Mouse (Mus musculus): Measurements from ENCODE around the gene Ybx1.

Ybx1 gene

DNA sequence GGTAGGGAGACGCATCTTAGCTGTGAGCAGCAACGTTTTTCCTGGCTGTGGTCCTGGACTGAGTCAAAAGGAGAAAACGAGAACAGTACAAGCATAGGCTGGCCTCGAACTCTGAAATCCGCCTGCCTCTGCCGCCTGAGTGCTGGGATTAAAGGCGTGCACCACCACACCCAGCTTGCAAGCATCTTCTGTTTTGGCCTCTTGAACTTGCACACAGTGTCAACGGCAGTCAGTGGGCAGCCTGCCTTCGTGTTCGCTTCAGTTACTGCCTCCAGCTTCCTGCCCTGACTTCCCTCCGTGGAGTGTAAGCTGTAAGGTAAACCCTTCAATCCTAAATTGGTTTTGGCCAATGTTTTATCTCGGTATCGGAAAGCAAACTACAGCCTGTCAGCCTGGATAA, 27.8 kb downstream of the Ybx1 start:
- DNase-seq (ENCODE audit: low spot score) = no peak

DNA sequence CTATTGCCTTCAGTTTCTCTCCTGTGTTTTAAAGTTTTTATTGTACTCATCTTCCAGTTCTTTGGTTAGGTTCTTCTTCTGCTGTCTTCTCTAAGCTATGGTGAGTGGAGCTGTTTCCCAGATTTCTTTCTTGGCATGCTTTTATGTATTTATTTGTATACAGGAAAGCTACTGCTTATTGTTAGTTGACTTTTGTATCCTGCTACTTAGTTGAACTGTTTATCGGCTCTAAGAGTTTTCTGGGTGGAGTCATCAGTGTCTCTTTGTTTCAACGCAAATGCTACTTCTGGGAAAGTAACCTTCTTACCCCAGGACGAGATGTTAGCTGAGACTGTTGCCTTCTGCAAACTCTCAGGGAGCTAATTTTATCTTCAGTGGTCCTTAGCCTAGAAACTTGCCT, 30.9 kb downstream of the Ybx1 start:
- DNase-seq (ENCODE audit: low spot score) = no peak

DNA sequence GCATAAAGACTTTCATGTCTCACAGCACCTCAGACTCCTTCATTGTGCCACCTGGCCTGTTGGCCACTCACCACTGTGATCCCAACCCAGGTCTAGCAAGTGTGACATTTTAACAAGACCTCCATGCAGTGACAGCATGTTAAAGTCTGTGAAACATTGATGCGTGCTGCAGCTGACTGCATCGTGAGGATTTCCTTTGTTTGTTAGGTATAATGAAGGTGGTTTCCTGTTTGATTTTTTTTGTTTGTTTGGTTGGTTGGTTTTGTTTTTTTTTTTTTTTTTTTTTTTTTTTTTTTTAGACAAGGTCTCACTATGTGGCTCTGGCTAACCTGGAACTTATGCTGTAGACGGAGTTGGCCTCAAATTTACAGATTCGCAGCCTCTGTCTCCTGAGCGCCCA, 31.9 kb downstream of the Ybx1 start:
- no peak for DNase-seq (ENCODE audit: low spot score)

DNA sequence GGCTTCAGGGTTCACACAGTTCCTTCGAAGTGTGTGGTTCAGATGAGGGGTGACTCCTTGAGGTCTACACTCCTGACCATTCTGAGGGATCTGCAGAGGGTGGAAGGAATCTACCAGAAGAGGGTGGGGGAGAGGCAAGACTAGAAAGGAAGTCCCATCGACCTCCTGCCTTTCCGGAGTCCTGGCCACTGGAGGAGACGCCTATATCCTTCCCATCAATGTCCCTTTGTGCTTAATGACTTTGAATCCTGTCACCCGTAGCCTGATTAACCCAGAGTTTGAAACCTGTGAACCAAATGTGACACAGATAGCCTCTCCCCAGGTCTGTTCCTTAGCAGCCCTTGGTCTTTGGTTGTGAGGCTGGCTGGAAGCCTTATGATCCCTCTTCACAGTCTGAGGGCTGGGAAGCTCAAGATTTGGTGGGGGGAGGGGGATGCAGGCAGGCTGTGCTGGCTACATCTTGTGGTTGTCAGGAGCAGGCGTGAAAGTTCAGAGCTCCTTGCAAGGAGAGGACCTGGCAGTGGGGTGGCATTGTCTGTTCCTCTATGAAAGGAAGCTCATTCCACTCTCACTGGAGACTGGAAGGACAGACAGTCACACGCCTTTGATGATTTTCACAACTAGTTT, 33.2 kb downstream of the Ybx1 start:
- no peak for DNase-seq (ENCODE audit: low spot score)

DNA sequence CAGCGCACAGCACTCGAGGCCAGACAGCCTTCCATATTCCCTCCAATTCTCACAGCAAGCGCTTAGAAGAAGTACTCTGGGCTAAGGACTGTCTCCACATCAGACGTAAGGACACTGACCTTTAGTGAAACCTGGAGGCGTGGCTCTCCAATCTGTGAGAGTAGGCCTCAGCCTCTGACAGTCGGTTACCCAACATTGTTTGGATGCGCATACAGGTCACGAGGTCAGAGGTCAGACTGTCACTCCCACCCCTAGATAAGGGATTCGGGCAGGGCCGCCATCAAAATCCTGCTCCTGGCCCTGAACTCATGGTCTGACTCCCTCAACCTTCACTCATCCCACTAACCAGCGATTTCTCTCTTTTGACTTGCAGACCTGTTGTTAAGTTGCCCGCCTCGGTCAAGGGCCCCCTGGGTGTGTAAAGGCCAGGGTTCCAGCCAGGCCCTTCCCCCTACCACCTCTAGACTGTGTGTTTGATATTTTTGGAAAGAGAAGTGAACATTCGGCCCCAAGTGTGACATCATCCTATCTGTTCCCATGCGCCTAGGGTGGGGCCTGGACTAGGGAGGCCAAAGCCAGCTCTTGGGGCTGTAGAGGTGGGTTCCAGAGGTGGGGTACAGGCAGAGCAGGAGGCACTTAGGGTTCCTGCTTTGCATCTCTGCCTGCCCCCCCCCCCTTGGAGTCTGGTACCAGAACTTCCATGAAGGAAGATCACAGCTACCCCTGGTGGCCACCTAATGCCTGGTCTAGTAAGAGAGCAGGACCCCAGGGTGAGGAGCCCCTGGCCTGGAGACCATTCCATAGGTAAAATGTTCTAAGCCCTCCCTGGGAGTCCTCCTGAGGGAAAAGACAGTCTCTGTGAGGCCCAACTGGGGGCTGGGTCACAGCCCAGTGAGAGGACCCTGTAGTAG, 34.8 kb downstream of the Ybx1 start:
- no peak for DNase-seq (ENCODE audit: low spot score)

- no peak for DNase-seq (ENCODE audit: low spot score)
Observed at GRCm38 (mm10) chr4:119257083-119257482, 37.3 kb downstream of the Ybx1 start.

- DNase-seq (ENCODE audit: low spot score) = no peak
Observed at GRCm38 (mm10) chr4:119255351-119255750, 39.1 kb downstream of the Ybx1 start, which contains the start of gene Cldn19. Gene Cldn19 (plus strand): TSS chr4:119255414.

DNA sequence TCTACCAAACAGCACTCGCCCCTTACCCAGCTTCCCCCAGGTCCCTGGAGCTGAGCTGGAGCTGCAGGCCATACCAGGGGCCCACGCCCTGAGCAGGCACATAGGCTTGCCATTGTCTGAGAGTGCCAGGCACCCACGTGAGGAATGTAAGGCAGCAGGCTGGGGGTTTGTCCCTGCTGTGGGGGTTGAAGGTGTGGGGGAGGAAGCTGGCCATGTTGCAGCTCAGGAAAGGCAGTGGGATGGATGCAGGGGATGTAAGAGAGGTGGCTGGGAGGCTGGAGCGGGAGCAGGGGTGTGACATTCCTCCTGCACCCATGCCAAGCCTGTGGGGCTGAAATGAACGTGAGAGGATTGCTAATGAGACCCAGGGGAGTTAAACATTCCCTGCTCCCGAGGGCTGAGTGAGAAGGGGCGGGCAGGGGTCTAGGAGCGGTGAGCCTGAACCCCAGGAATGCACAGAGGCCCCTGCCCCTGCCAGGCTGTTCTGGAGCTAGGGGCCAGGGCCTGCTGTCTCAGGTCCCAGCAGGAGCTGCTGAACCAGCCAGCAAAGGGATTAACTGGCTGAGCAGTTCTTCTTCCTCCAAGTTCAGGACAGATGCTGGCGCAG, 40.3 kb downstream of the Ybx1 start:
- DNase-seq (ENCODE audit: low spot score) = no peak

- DNase-seq (ENCODE audit: low spot score) = no peak
Observed at GRCm38 (mm10) chr4:119252025-119252808, 42.2 kb downstream of the Ybx1 start.

DNA sequence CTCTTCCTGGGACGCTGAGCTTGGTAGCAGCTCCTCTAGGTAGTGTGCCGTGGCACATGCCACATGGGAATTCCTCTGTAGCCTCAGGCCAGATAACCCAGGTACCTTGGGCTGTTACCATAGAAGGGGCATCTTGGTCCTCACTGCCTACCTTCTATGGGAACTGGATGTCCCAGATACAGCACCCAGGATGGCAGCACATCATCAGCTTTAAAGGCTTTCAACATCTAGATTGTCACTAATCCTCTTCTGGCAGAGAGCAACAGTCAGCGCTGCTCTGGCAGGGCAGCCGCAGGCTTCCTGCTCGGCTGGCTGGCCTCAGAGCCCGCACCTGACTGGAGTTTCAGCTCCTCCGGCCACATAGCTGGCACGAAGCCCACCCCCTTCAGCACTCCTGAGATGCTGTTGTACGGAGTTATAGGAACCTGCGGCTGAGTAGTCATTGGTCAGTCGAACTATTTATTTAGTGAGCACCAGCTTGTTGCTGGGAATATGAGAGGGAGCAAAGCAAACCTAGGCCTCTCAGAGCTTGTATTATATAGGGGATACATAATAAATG, 45.9 kb downstream of the Ybx1 start:
- no peak for DNase-seq (ENCODE audit: low spot score)

GRCm38 (mm10) chr4:119247462-119248235, 46.8 kb downstream of the Ybx1 start:
- peak; percentile 79 for DNase-seq (ENCODE audit: low spot score)

GRCm38 (mm10) chr4:119246688-119247225, 47.6 kb downstream of the Ybx1 start:
- no peak for DNase-seq (ENCODE audit: low spot score)

- no peak for DNase-seq (ENCODE audit: low spot score)
Observed at GRCm38 (mm10) chr4:119245961-119246360, 48.4 kb downstream of the Ybx1 start.

GRCm38 (mm10) chr4:119245556-119245955, 48.8 kb downstream of the Ybx1 start:
- peak; percentile 59 for DNase-seq (ENCODE audit: low spot score)

GRCm38 (mm10) chr4:119244468-119245240, 49.8 kb downstream of the Ybx1 start:
- DNase-seq (ENCODE audit: low spot score) = no peak

DNA sequence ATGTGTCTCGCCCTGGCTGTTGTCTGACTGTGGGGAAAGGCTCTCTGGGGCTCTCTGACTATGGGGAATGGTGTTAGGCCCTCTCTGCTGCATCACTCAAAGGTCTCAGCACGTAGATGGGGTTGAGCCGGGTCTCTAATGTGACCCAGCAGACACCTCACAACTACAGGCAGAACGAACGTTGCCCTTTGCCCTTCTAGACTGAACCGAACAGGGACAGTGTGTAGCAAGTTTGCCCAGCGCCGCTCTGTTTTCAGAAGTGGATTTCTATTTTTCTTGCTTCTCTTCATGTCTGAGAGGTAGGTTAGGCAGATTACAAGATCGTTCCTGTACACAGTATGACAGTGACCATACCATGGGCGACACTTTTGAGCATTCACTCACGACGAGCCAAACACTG, 51.8 kb downstream of the Ybx1 start:
- no peak for DNase-seq (ENCODE audit: low spot score)

- DNase-seq (ENCODE audit: low spot score) = no peak
Observed at GRCm38 (mm10) chr4:119241664-119242063, 52.7 kb downstream of the Ybx1 start.

- DNase-seq (ENCODE audit: low spot score) = no peak
Observed at GRCm38 (mm10) chr4:119239181-119239682, 55.2 kb downstream of the Ybx1 start.

GRCm38 (mm10) chr4:119238661-119239060, 55.7 kb downstream of the Ybx1 start:
- DNase-seq (ENCODE audit: low spot score) = no peak

DNA sequence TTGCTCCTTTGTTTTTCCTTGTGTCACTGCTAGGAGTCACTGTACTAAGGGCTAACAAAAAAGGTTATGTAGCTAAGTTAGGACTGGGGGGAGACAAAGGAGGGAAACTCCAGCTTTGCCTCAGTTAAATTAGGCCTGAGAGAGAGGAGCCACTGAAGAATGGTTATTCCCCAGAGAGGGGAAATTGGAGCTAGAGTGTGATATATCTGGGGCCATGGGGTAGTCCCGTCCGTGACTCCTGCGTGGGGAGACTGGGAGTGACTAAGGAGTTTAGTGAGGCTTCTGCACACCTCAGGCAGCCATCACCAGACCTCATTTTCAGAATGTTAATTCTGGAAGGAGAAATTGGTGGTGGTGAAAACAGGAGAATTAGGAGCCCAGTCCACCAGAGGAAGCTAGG, 60.1 kb downstream of the Ybx1 start:
- DNase-seq (ENCODE audit: low spot score) = no peak

All from urinary bladder, postnatal 14 days (tissue).